Mouse (Mus musculus) liver, embryonic 14.5 days (tissue): ENCODE results near the gene Dync1li1.

Experiments used
- CTCF ChIP-seq: IDR thresholded peaks from 2 replicates; pipeline ENCODE4 v1.5.1; 2016; ENCODE audit warnings: antibody characterized with exemption, low read depth, control low read depth
- EP300 ChIP-seq: IDR thresholded peaks from 2 replicates; pipeline ENCODE4 v1.6.1; 2016; ENCODE audit warnings: antibody characterized with exemption, low read depth

- TF ChIP-seq CTCF (no peak), EP300 (no peak)
Measured at GRCm38 (mm10) chr9:114697926-114698325, 9.3 kb downstream of the Dync1li1 start.
